ENCODE assay signal across 8 mouse cellular contexts in genomic region chr1:119083468-119083921, GRCm38 (mm10). TPM values are rescaled to one million over a fixed set of nuclear protein-coding genes. Genes with fewer than 3 reads are reported as not detected.
DNase-seq lines count a peak whose midpoint lies in the region; ATAC-seq and TF ChIP-seq lines count a peak whose summit lies in the region.

No protein-coding gene starts in this region.

- TF ChIP-seq CTCF in ES-Bruce4 (IDR thresholded peaks at IDR 0.05; ENCODE audit: low read depth, low read length) = peak; percentile 72

- no peak for TF ChIP-seq EP300 in ES-Bruce4 (IDR thresholded peaks at IDR 0.05; ENCODE audit: insufficient read depth, low read depth, low read length)

- ATAC-seq in hindbrain, embryonic 12.5 days (ENCODE audit: low FRiP score) = peak; percentile 58
- peak; percentile 54; the same call in 1 of the 2 replicates for ATAC-seq in stomach, embryonic 14.5 days (ENCODE audit: insufficient number of reproducible peaks, insufficient read depth, low FRiP score, low read depth)

- no peaks in the 10 kb centered on the region for H3K9me3 ChIP-seq in ES-Bruce4 (replicated peaks; ENCODE audit: control insufficient read depth, insufficient read depth, low read length, poor library complexity, severe bottlenecking)
- H3K9me3 ChIP-seq in forebrain, embryonic 10.5 days = no peaks in the 10 kb centered on the region
- H3K9me3 ChIP-seq in hindbrain, embryonic 12.5 days (replicated peaks) = no peaks in the 10 kb centered on the region
- H3K9me3 ChIP-seq in stomach, embryonic 14.5 days (ENCODE audit: control insufficient read depth, low read depth, low read length) = no peaks in the 10 kb centered on the region

- H3K36me3 ChIP-seq in ES-Bruce4 (ENCODE audit: control insufficient read depth, insufficient read depth, low read length, poor library complexity, severe bottlenecking) = no peaks in the 10 kb centered on the region
- no peaks in the 10 kb centered on the region for H3K36me3 ChIP-seq in forebrain, embryonic 10.5 days (replicated peaks)
- no peaks in the 10 kb centered on the region for H3K36me3 ChIP-seq in hindbrain, embryonic 12.5 days
- no peaks in the 10 kb centered on the region for H3K36me3 ChIP-seq in stomach, embryonic 14.5 days (ENCODE audit: control insufficient read depth, insufficient read depth, low read length)

- H3K9ac ChIP-seq in ES-Bruce4 (ENCODE audit: low read depth, poor library complexity, severe bottlenecking) = no peak overlapping the region
- no peak overlapping the region for H3K9ac ChIP-seq in hindbrain, embryonic 12.5 days
- H3K9ac ChIP-seq in stomach, embryonic 14.5 days (replicated peaks; ENCODE audit: low read depth, low read length) = no peak overlapping the region

- no peaks in the 10 kb centered on the region for H3K4me1 ChIP-seq in ES-Bruce4 (ENCODE audit: control insufficient read depth, insufficient read depth, low read length)
- H3K4me1 ChIP-seq in forebrain, embryonic 10.5 days = peaks cover 11% of the 10 kb centered on the region
- no peaks in the 10 kb centered on the region for H3K4me1 ChIP-seq in hindbrain, embryonic 12.5 days
- 0 out of 2 replicates have a peak, but pooled peaks cover 2% of the 10 kb centered on the region for H3K4me1 ChIP-seq in stomach, embryonic 14.5 days (ENCODE audit: control insufficient read depth, insufficient read depth, low read length)

- no peak overlapping the region for H3K4me3 ChIP-seq in ES-Bruce4 (ENCODE audit: low read depth, low read length)
- 0 out of 2 replicates have a peak overlapping the region, but pooled peaks have one; percentile 7 for H3K4me3 ChIP-seq in forebrain, embryonic 10.5 days
- H3K4me3 ChIP-seq in hindbrain, embryonic 12.5 days = no peak overlapping the region
- no peak overlapping the region for H3K4me3 ChIP-seq in stomach, embryonic 14.5 days (ENCODE audit: low read depth, low read length)

- no peak overlapping the region for H3K27ac ChIP-seq in ES-Bruce4 (ENCODE audit: insufficient read depth, low read length)
- H3K27ac ChIP-seq in forebrain, embryonic 10.5 days = peak overlapping the region; percentile 74
- no peak overlapping the region for H3K27ac ChIP-seq in hindbrain, embryonic 12.5 days
- no peak overlapping the region for H3K27ac ChIP-seq in stomach, embryonic 14.5 days (ENCODE audit: low read length)

- no peaks in the 10 kb centered on the region for H3K27me3 ChIP-seq in ES-Bruce4 (ENCODE audit: control insufficient read depth, insufficient read depth, low read length, poor library complexity, severe bottlenecking)
- H3K27me3 ChIP-seq in forebrain, embryonic 10.5 days (ENCODE audit: poor library complexity, severe bottlenecking) = 0 out of 2 replicates have a peak, but pooled peaks cover 7% of the 10 kb centered on the region
- H3K27me3 ChIP-seq in hindbrain, embryonic 12.5 days = no peaks in the 10 kb centered on the region; the same call in 1 of the 2 replicates
- H3K27me3 ChIP-seq in stomach, embryonic 14.5 days (ENCODE audit: control insufficient read depth, insufficient read depth, low read length) = no peaks in the 10 kb centered on the region

- H3K4me2 ChIP-seq in hindbrain, embryonic 12.5 days (replicated peaks) = no peak overlapping the region
- H3K4me2 ChIP-seq in stomach, embryonic 14.5 days (replicated peaks; ENCODE audit: low read depth, low read length) = 0 out of 2 replicates have a peak overlapping the region, but pooled peaks have one; percentile 18

- peak; percentile 58 for DNase-seq in WW6 (ENCODE audit: low read depth, low spot score)
- DNase-seq in forebrain, embryonic 10.5 days (ENCODE audit: extremely low spot score, low spot score) = peak; percentile 62
- peak; percentile 33 for DNase-seq in left cerebral cortex, adult 11 months (ENCODE audit: low spot score)
- peak; percentile 39 for DNase-seq in lung, postnatal 25 days (ENCODE audit: low spot score)
- DNase-seq in ovary, postnatal 36 days (ENCODE audit: low spot score) = no peak

- TF ChIP-seq POLR2A in ES-Bruce4 (IDR thresholded peaks at IDR 0.05; ENCODE audit: insufficient read depth, low read length) = no peak

- WGBS in forebrain, embryonic 10.5 days = 17% methylated on average over 10 of the region's 10 CpGs
- WGBS in hindbrain, embryonic 12.5 days = 17% methylated on average over 10 of the region's 10 CpGs
- WGBS in stomach, embryonic 14.5 days = 24% methylated on average over 10 of the region's 10 CpGs

RNA-seq across cellular contexts. Expression of gene Gli2, which starts 30.1 kb away (rescaled TPM):
- 8.7 and 10.9 TPM in 2 replicates for polyA plus RNA-seq in ES-Bruce4 (2011; ENCODE audit: insufficient read depth, insufficient read length, low read depth, missing spikeins)
- 12.9 and 13.0 TPM in 2 replicates for polyA plus RNA-seq in forebrain, embryonic 10.5 days (2016; fragmentation: Nextera tagmentation; extraction: Ambion mirVana)
- polyA plus RNA-seq in hindbrain, embryonic 12.5 days (2016; fragmentation: Nextera tagmentation; extraction: Ambion mirVana) = 8.1 and 8.3 TPM in 2 replicates
- polyA plus RNA-seq in stomach, embryonic 14.5 days (2014; fragmentation: Nextera tagmentation; extraction: Ambion mirVana) = 15.6 and 18.5 TPM in 2 replicates
